Mouse (Mus musculus): ENCODE data around the gene Napsa.

GRCm38 (mm10) chr7:44593775-44594174 lies 21.6 kb downstream of the Napsa start:
- TF ChIP-seq CTCF (IDR thresholded peaks at IDR 0.05; ENCODE audit: borderline replicate concordance, insufficient read depth, low read depth, low read length): no peak
- TF ChIP-seq POLR2A (IDR thresholded peaks at IDR 0.05; ENCODE audit: borderline replicate concordance, insufficient read depth, low read length): peak; percentile 69; the same call in 1 of the 2 replicates

All from cerebellum, adult 2 months (tissue).